Mouse (Mus musculus): ENCODE results near the gene Lats2. TPM values are rescaled to one million over a fixed set of nuclear protein-coding genes. Genes with fewer than 3 reads are reported as not detected.
A peak's percentile ranks its signal among the peaks of the same experiment; 100 is the strongest.

Lats2 gene
- polyA plus RNA-seq, 1 experiment = 23.0 TPM

GRCm38 (mm10) chr14:57686647-57687046, 71.5 kb downstream of the Lats2 start:
- H3K27me3 ChIP-seq (ENCODE audit: control insufficient read depth, insufficient read depth, low read length) = no peaks in the 10 kb centered on the region
- WGBS = 32% methylated on average over 6 of the region's 6 CpGs
- TF ChIP-seq POLR2A (IDR thresholded peaks at IDR 0.05; ENCODE audit: low read depth, low read length) (no peak), CTCF (IDR thresholded peaks at IDR 0.05; ENCODE audit: extremely low read depth, insufficient read length, insufficient replicate concordance, low read depth, low read length) (no peak)
- peaks cover 3% of the 10 kb centered on the region for H3K36me3 ChIP-seq (ENCODE audit: control insufficient read depth, insufficient read depth, low read length)
- H3K27ac ChIP-seq (ENCODE audit: insufficient read depth, low read depth, low read length) = no peak overlapping the region
- no peaks in the 10 kb centered on the region for H3K4me1 ChIP-seq (ENCODE audit: control insufficient read depth, insufficient read depth, insufficient read length, low read length)
- no peak overlapping the region for H3K4me3 ChIP-seq (ENCODE audit: low read depth, low read length)

- Histone ChIP-seq H3K4me1 (ENCODE audit: control insufficient read depth, insufficient read depth, insufficient read length, low read length) (no peaks in the 10 kb centered on the region), H3K27ac (ENCODE audit: insufficient read depth, low read depth, low read length) (no peak overlapping the region), H3K27me3 (ENCODE audit: control insufficient read depth, insufficient read depth, low read length) (no peaks in the 10 kb centered on the region), H3K4me3 (ENCODE audit: low read depth, low read length) (no peak overlapping the region), H3K36me3 (ENCODE audit: control insufficient read depth, insufficient read depth, low read length) (no peaks in the 10 kb centered on the region)
- WGBS = 0% methylated on average over 1 of the region's 1 CpGs
- TF ChIP-seq CTCF (IDR thresholded peaks at IDR 0.05; ENCODE audit: extremely low read depth, insufficient read length, insufficient replicate concordance, low read depth, low read length) = peak; percentile 65; the same call in 1 of the 2 replicates
- TF ChIP-seq POLR2A (IDR thresholded peaks at IDR 0.05; ENCODE audit: low read depth, low read length) = no peak
Measured at GRCm38 (mm10) chr14:57684579-57684978, 73.6 kb downstream of the Lats2 start.

GRCm38 (mm10) chr14:57682751-57683150, 75.4 kb downstream of the Lats2 start:
- TF ChIP-seq CTCF (IDR thresholded peaks at IDR 0.05; ENCODE audit: extremely low read depth, insufficient read length, insufficient replicate concordance, low read depth, low read length) (no peak), POLR2A (IDR thresholded peaks at IDR 0.05; ENCODE audit: low read depth, low read length) (no peak)
- Histone ChIP-seq H3K36me3 (ENCODE audit: control insufficient read depth, insufficient read depth, low read length) (no peaks in the 10 kb centered on the region), H3K27ac (ENCODE audit: insufficient read depth, low read depth, low read length) (no peak overlapping the region), H3K4me1 (ENCODE audit: control insufficient read depth, insufficient read depth, insufficient read length, low read length) (no peaks in the 10 kb centered on the region), H3K27me3 (ENCODE audit: control insufficient read depth, insufficient read depth, low read length) (no peaks in the 10 kb centered on the region), H3K4me3 (ENCODE audit: low read depth, low read length) (no peak overlapping the region)
- 69% methylated on average over 4 of the region's 4 CpGs for WGBS

GRCm38 (mm10) chr14:57679958-57680535, 78.1 kb downstream of the Lats2 start:
- WGBS = 28% methylated on average over 5 of the region's 5 CpGs
- H3K27ac ChIP-seq (ENCODE audit: insufficient read depth, low read depth, low read length) = no peak overlapping the region

DNA sequence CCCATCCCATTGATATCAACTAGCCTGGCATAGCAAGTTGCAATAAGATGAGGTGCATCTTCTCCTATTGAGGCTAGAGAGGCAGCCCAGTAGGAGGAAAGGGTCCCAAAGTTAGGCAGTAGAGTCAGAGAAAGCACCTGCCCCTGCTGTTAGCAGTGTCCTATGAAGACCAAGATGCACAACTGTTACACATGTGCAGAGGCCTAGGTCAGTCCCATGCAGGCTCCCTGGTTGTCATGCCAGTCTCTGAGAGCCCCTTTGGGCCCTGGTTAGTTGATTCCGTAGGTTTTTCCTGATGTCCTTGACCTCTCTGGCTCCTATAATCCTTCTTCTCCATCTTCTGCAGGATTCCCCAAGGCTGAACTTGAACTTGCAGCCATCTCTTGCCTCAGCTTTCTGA, 78.7 kb downstream of the Lats2 start:
- 30% methylated on average over 1 of the region's 1 CpGs for WGBS
- H3K27ac ChIP-seq (ENCODE audit: insufficient read depth, low read depth, low read length) = no peak overlapping the region

More at GRCm38 (mm10) chr14:57679958-57680535, 78.1 kb downstream of the Lats2 start:
- Histone ChIP-seq H3K4me3 (ENCODE audit: low read depth, low read length) (no peak overlapping the region), H3K4me1 (ENCODE audit: control insufficient read depth, insufficient read depth, insufficient read length, low read length) (no peaks in the 10 kb centered on the region), H3K36me3 (ENCODE audit: control insufficient read depth, insufficient read depth, low read length) (no peaks in the 10 kb centered on the region), H3K27me3 (ENCODE audit: control insufficient read depth, insufficient read depth, low read length) (no peaks in the 10 kb centered on the region)
- no peak for TF ChIP-seq POLR2A (IDR thresholded peaks at IDR 0.05; ENCODE audit: low read depth, low read length)
- TF ChIP-seq CTCF (IDR thresholded peaks at IDR 0.05; ENCODE audit: extremely low read depth, insufficient read length, insufficient replicate concordance, low read depth, low read length) = peak; percentile 78; the same call in 1 of the 2 replicates

GRCm38 (mm10) chr14:57675481-57675880, 82.7 kb downstream of the Lats2 start:
- no peaks in the 10 kb centered on the region for H3K27me3 ChIP-seq (ENCODE audit: control insufficient read depth, insufficient read depth, low read length)
- H3K4me3 ChIP-seq (ENCODE audit: low read depth, low read length) = no peak overlapping the region
- H3K27ac ChIP-seq (ENCODE audit: insufficient read depth, low read depth, low read length) = no peak overlapping the region
- H3K36me3 ChIP-seq (ENCODE audit: control insufficient read depth, insufficient read depth, low read length) = no peaks in the 10 kb centered on the region
- TF ChIP-seq CTCF (IDR thresholded peaks at IDR 0.05; ENCODE audit: extremely low read depth, insufficient read length, insufficient replicate concordance, low read depth, low read length) (no peak), POLR2A (IDR thresholded peaks at IDR 0.05; ENCODE audit: low read depth, low read length) (no peak)
- WGBS = 55% methylated on average over 2 of the region's 2 CpGs
- H3K4me1 ChIP-seq (ENCODE audit: control insufficient read depth, insufficient read depth, insufficient read length, low read length) = no peaks in the 10 kb centered on the region

More for the DNA sequence above, 78.7 kb downstream of the Lats2 start:
- Histone ChIP-seq H3K4me3 (ENCODE audit: low read depth, low read length) (no peak overlapping the region), H3K4me1 (ENCODE audit: control insufficient read depth, insufficient read depth, insufficient read length, low read length) (no peaks in the 10 kb centered on the region), H3K36me3 (ENCODE audit: control insufficient read depth, insufficient read depth, low read length) (no peaks in the 10 kb centered on the region), H3K27me3 (ENCODE audit: control insufficient read depth, insufficient read depth, low read length) (no peaks in the 10 kb centered on the region)
- TF ChIP-seq POLR2A (IDR thresholded peaks at IDR 0.05; ENCODE audit: low read depth, low read length) (no peak), CTCF (IDR thresholded peaks at IDR 0.05; ENCODE audit: extremely low read depth, insufficient read length, insufficient replicate concordance, low read depth, low read length) (no peak)

DNA sequence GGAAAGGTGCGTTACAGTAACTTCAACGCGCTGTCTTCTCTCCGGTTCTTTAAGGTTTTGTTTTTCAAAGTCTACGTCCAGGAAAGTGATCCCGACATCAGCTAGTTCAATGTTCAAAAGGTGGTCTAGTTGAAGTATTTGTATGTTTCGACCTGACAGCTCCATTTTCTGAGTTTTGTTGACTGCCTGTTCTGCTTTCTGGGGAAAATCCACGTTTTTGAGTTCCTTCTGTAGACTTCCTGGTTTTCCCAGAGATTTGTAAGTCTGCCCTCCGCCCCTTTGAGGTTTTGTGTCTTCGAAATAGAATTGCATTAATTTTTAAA, 92.6 kb downstream of the Lats2 start:
- no peaks in the 10 kb centered on the region for H3K27me3 ChIP-seq (ENCODE audit: control insufficient read depth, insufficient read depth, low read length)
- peak overlapping the region; percentile 91 for H3K4me3 ChIP-seq (ENCODE audit: low read depth, low read length)
- no peaks in the 10 kb centered on the region for H3K4me1 ChIP-seq (ENCODE audit: control insufficient read depth, insufficient read depth, insufficient read length, low read length)
- 1% methylated on average over 10 of the region's 10 CpGs for WGBS
- TF ChIP-seq CTCF (IDR thresholded peaks at IDR 0.05; ENCODE audit: extremely low read depth, insufficient read length, insufficient replicate concordance, low read depth, low read length) (no peak), POLR2A (IDR thresholded peaks at IDR 0.05; ENCODE audit: low read depth, low read length) (no peak)
- H3K36me3 ChIP-seq (ENCODE audit: control insufficient read depth, insufficient read depth, low read length) = no peaks in the 10 kb centered on the region
- H3K27ac ChIP-seq (ENCODE audit: insufficient read depth, low read depth, low read length) = peak overlapping the region; percentile 60
